ENCODE assay signal across 21 mouse cellular contexts in the genomic region with DNA sequence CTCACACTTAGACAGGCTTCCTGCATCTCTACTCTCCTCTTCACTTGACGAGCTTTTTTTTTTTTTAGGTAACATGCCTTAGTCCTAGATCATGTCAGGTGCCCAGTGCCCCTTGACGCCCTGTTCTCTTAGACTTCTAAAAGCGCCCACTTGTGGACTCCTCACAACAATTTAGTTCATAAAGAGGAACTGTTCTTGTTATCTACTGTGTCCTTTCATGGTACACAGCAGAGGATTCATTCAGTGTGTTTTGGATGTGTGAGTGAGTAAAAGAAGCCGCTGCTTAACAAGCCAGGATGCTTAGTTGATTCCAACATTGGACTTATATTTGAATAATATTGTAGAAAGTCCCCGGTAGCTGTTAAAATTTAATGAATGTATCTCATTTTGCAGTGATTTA. TPM values are rescaled to one million over a fixed set of nuclear protein-coding genes. Genes with fewer than 3 reads are reported as not detected.
DNase-seq lines count a peak whose midpoint lies in the region; TF ChIP-seq lines count a peak whose summit lies in the region.
"Had no signal": no experiment of that assay in that cellular context is flagged by ENCODE, and none has a peak within 500 bp of the region (broad histone marks: within the 10 kb centered on the region; RNA-seq: fewer than 3 reads in every experiment).

No protein-coding gene starts in this region.

- TF ChIP-seq CTCF in MEL (IDR thresholded peaks at IDR 0.05 in 2 of 3, conservative IDR thresholded peaks at IDR 0.05 in 1 of 3; ENCODE audit: control insufficient read depth in 1 of 3, insufficient read depth in 1 of 3, low read depth in 2 of 3, low read length in 3 of 3, poor library complexity in 1 of 3, severe bottlenecking in 1 of 3), result no peak

- H3K9ac ChIP-seq in MEL (ENCODE audit: control insufficient read depth, low read depth, low read length, poor library complexity, severe bottlenecking), result no peak overlapping the region

- H3K36me3 ChIP-seq in MEL (ENCODE audit: control insufficient read depth in 1 of 2, insufficient read depth in 2 of 2, low read length in 2 of 2), result peaks cover 0 to 9% of the 10 kb centered on the region in 2 experiments; a peak in 2 of 4 replicates

- peaks cover 4% of the 10 kb centered on the region for H3K79me2 ChIP-seq in MEL (ENCODE audit: control insufficient read depth, insufficient read depth, low read length, poor library complexity)

- no peak for TF ChIP-seq RAD21 in MEL (IDR thresholded peaks at IDR 0.05; ENCODE audit: low read depth, low read length)

- TF ChIP-seq EP300 in MEL (IDR thresholded peaks at IDR 0.05; ENCODE audit: low read depth in 1 of 2, low read length in 2 of 2), result no peak

- H3K4me1 ChIP-seq in MEL (ENCODE audit: control insufficient read depth in 1 of 2, insufficient read depth in 2 of 2, low read length in 2 of 2), result peaks cover 6 to 15% of the 10 kb centered on the region in 2 experiments

- no peak overlapping the region for H3K4me3 ChIP-seq in MEL (ENCODE audit: control insufficient read depth in 1 of 2, insufficient read depth in 1 of 2, low read depth in 2 of 2, low read length in 2 of 2)

- H3K27me3 ChIP-seq in MEL (ENCODE audit: control insufficient read depth in 1 of 2, insufficient read depth in 2 of 2, low read length in 2 of 2), result no peaks in the 10 kb centered on the region
- H3K27me3 ChIP-seq: CH12.LX, Patski had no signal

- peak overlapping the region; percentile 11 for H3K27ac ChIP-seq in MEL (ENCODE audit: control insufficient read depth, low read depth, low read length)

- TF ChIP-seq POLR2A in MEL (IDR thresholded peaks at IDR 0.05; ENCODE audit: control insufficient read depth in 1 of 2, insufficient read depth in 1 of 2, low read depth in 1 of 2, low read length in 2 of 2, poor library complexity in 1 of 2), result no peak

- DNase-seq in MEL (ENCODE audit: low read depth, low spot score) (peak; percentile 71), MEL-GATA-1-ER (ENCODE audit: extremely low read depth, low read depth) (peak; percentile 50)
- DNase-seq in urinary bladder, postnatal 10 days (ENCODE audit: low spot score), result no peak
- DNase-seq in left cerebral cortex, adult 8-10 months (ENCODE audit: low spot score in 2 of 2), result no peak
- DNase-seq: adrenal gland, adult 2 months; adrenal gland, adult 8-10 months; adrenal gland, postnatal 10 days; adrenal gland, postnatal 14 days; adrenal gland, postnatal 25 days; adrenal gland, postnatal 36 days; B cell, adult 2 months; cerebellum, adult 11 months; cerebellum, adult 11-12 months; cerebellum, adult 18-20 months; cerebellum, adult 2 months; cerebellum, adult 8-10 months had no signal

- H3K9me3 ChIP-seq in MEL (replicated peaks; ENCODE audit: insufficient read depth, low read length), result no peaks in the 10 kb centered on the region
- H3K9me3 ChIP-seq: G1E had no signal

TF ChIP-seq in MEL, 35 proteins besides CTCF, POLR2A, EP300 and RAD21:
- no peak for TF ChIP-seq NRF1 (IDR thresholded peaks at IDR 0.05; ENCODE audit: insufficient read depth, low read depth, low read length, poor library complexity, severe bottlenecking)
- TF ChIP-seq SIN3A (IDR thresholded peaks at IDR 0.05; ENCODE audit: low read length), result no peak
- peak; percentile 57 for TF ChIP-seq GATA1 (IDR thresholded peaks at IDR 0.05; ENCODE audit: low read depth, low read length)
- 0 out of 2 replicates have a peak, but pooled peaks have one; percentile 12 for TF ChIP-seq TCF12 (IDR thresholded peaks at IDR 0.05; ENCODE audit: low read depth, low read length)
- TF ChIP-seq ELF1 (IDR thresholded peaks at IDR 0.05; ENCODE audit: low read depth, low read length), result no peak
- TF ChIP-seq GABPA (IDR thresholded peaks at IDR 0.05; ENCODE audit: low read depth, low read length), result no peak
- TF ChIP-seq SMC3 (IDR thresholded peaks at IDR 0.05; ENCODE audit: low read depth, low read length), result no peak
- no peak for TF ChIP-seq JUND (IDR thresholded peaks at IDR 0.05; ENCODE audit: low read depth, low read length)
- no peak for TF ChIP-seq TAL1 (IDR thresholded peaks at IDR 0.05; ENCODE audit: low read length)

RNA-seq across cellular contexts. Expression of a gene that starts 6.0 kb away (rescaled TPM):
- total RNA-seq in MEL (2012; rRNA removed), result 3.5 and 3.9 TPM in 2 replicates
- polyA plus RNA-seq in MEL (2012; ENCODE audit: insufficient read depth in 1 of 2, insufficient read length in 2 of 2, low read depth in 1 of 2, low replicate concordance in 2 of 2, missing spikeins in 1 of 2), result 1 to 10 TPM in 1 of 2 experiments, not detected in 1; 4.8 TPM
- total RNA-seq in left cerebral cortex, adult 8-10 months (2022), result 10 to 100 TPM; 32.2 to 36.9 (median 32.9) TPM

RNA-seq across cellular contexts. Expression of a gene that starts 38.9 kb away (rescaled TPM):
- total RNA-seq in MEL (2012; rRNA removed), result not detected in 2 replicates
- polyA plus RNA-seq in MEL (2012; ENCODE audit: insufficient read depth in 1 of 2, insufficient read length in 2 of 2, low read depth in 1 of 2, low replicate concordance in 2 of 2, missing spikeins in 1 of 2), result not detected
- total RNA-seq in left cerebral cortex, adult 8-10 months (2022), result 1 to 10 TPM; 1.7 to 3.0 (median 2.5) TPM
- total RNA-seq: CH12.LX had no signal
- polyA plus RNA-seq: activated CD4-positive, CD25-positive, alpha-beta regulatory T cell, adult 4 months; CD4-positive, CD25-positive, alpha-beta regulatory T cell, adult 4 months; G1E had no signal

Comparison
In these comparisons a context has a peak if more than half of its experiments do, and no peak if none do; other contexts are left out.
1. DNase-seq: peak in MEL (single experiment) and MEL-GATA-1-ER (single experiment); none in urinary bladder, postnatal 10 days (single experiment) and left cerebral cortex, adult 8-10 months (0 of 2).